Mouse (Mus musculus) MEL-GATA-1-ER (cell line): Measurements from ENCODE around the gene Il21r.

Experiments
- DNase-seq: peaks from one replicate; pipeline ENCODE4 v3.0.0-alpha.2; 2012; ENCODE audit warnings: low read depth; ENCODE audit errors: extremely low read depth

Il21r gene

GRCm38 (mm10) chr7:125574832-125575231 is 28.4 kb upstream of the Il21r start:
- DNase-seq = no peak

- no peak for DNase-seq
Measured at GRCm38 (mm10) chr7:125575738-125576540, 27.3 kb upstream of the Il21r start.

- DNase-seq = no peak
Measured at GRCm38 (mm10) chr7:125576982-125577381, 26.2 kb upstream of the Il21r start.

GRCm38 (mm10) chr7:125577486-125578088 is 25.6 kb upstream of the Il21r start:
- DNase-seq = no peak

- no peak for DNase-seq
Measured at GRCm38 (mm10) chr7:125578106-125578505, 25.1 kb upstream of the Il21r start.

GRCm38 (mm10) chr7:125579545-125580219 is 23.5 kb upstream of the Il21r start:
- DNase-seq = no peak

GRCm38 (mm10) chr7:125580220-125580549 is 23.0 kb upstream of the Il21r start:
- no peak for DNase-seq

GRCm38 (mm10) chr7:125580625-125581316 is 22.5 kb upstream of the Il21r start:
- DNase-seq = no peak

- no peak for DNase-seq
Measured at GRCm38 (mm10) chr7:125581317-125581672, 21.9 kb upstream of the Il21r start.

GRCm38 (mm10) chr7:125583325-125584004 is 19.8 kb upstream of the Il21r start:
- DNase-seq = no peak

- no peak for DNase-seq
Measured at GRCm38 (mm10) chr7:125584005-125584369, 19.2 kb upstream of the Il21r start.

GRCm38 (mm10) chr7:125586355-125586754 is 16.9 kb upstream of the Il21r start:
- DNase-seq = no peak

- DNase-seq = no peak
Measured at GRCm38 (mm10) chr7:125588721-125589120, 14.5 kb upstream of the Il21r start.

GRCm38 (mm10) chr7:125589896-125590295 is 13.3 kb upstream of the Il21r start:
- DNase-seq = no peak

GRCm38 (mm10) chr7:125593831-125594230 is 9.4 kb upstream of the Il21r start:
- DNase-seq = no peak

GRCm38 (mm10) chr7:125596406-125596805 is 6.8 kb upstream of the Il21r start:
- DNase-seq = no peak

GRCm38 (mm10) chr7:125597083-125597482 is 6.1 kb upstream of the Il21r start:
- no peak for DNase-seq

GRCm38 (mm10) chr7:125597516-125598347 is 5.5 kb upstream of the Il21r start:
- DNase-seq = no peak

GRCm38 (mm10) chr7:125599373-125599973 is 3.8 kb upstream of the Il21r start:
- no peak for DNase-seq

- DNase-seq = no peak
Measured at GRCm38 (mm10) chr7:125600136-125600535, 3.1 kb upstream of the Il21r start.
